In the genomic region with DNA sequence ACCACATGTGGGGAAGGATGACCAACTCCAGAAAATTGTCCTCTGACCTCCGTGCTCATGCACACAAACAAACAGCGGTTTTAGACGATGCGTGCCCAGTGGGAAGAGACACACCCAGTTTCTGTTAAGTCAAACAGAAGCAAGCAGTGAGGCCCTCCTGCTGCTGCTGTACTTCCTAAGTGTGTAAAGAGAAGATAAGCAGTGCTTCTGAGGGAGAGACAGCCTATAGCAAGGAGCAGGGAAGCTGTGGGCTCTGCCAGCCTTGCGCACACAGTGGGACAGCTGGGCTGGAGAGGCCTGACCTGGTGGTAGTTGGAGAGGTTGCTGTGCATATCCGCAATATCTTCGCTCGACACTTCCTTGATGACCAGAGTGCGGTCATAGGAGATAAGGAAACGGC, we compare ENCODE assay signal across 17 mouse cellular contexts. TPM values are rescaled to one million over a fixed set of nuclear protein-coding genes. Genes with fewer than 3 reads are reported as not detected.
DNase-seq lines count a peak whose midpoint lies in the region; ATAC-seq and TF ChIP-seq lines count a peak whose summit lies in the region.
"Had no signal": no experiment of that assay in that cellular context is flagged by ENCODE, and none has a peak within 500 bp of the region (broad histone marks: within the 10 kb centered on the region; RNA-seq: fewer than 3 reads in every experiment).

No protein-coding gene starts in this region.

- no peak overlapping the region for H3K4me3 ChIP-seq in lung, postnatal 0 days (ENCODE audit: low read depth, low read length)
- peak overlapping the region; percentile 37 for H3K4me3 ChIP-seq in liver, embryonic 11.5 days (ENCODE audit: low read depth, low read length)
- H3K4me3 ChIP-seq in stomach, embryonic 15.5 days (replicated peaks): no peak overlapping the region
- H3K4me3 ChIP-seq in forebrain, embryonic 12.5 days (replicated peaks): no peak overlapping the region
- no peak overlapping the region for H3K4me3 ChIP-seq in forebrain, postnatal 0 days (ENCODE audit: low read depth, low read length)
- H3K4me3 ChIP-seq: neural tube, embryonic 13.5 days had no signal

- no peak overlapping the region for H3K4me2 ChIP-seq in lung, postnatal 0 days (replicated peaks; ENCODE audit: low read depth, low read length)
- H3K4me2 ChIP-seq in liver, embryonic 11.5 days: peak overlapping the region; percentile 65
- H3K4me2 ChIP-seq in stomach, embryonic 15.5 days: no peak overlapping the region
- H3K4me2 ChIP-seq in forebrain, embryonic 12.5 days: no peak overlapping the region
- H3K4me2 ChIP-seq in forebrain, postnatal 0 days (ENCODE audit: low read depth): no peak overlapping the region
- H3K4me2 ChIP-seq: neural tube, embryonic 13.5 days had no signal

- DNase-seq in lung, postnatal 0 days (ENCODE audit: low spot score): no peak
- DNase-seq in lung, postnatal 36 days: no peak
- peak; percentile 83 for DNase-seq in c-Kit-positive CD71-positive TER-119-positive erythroid progenitor cells, embryonic 14.5 days (ENCODE audit: low spot score)
- DNase-seq in liver, embryonic 11.5 days (ENCODE audit: low spot score): peak; percentile 66
- no peak for DNase-seq in thymus, postnatal 36 days
- no peak for DNase-seq in forebrain, postnatal 0 days
- DNase-seq: cerebellum, adult 8-10 months; heart, postnatal 14 days; kidney, postnatal 4 days; layer of hippocampus, postnatal 36 days; lung, postnatal 4 days; retina, postnatal 1 day had no signal

- WGBS in lung, postnatal 0 days: 60% methylated on average over 10 of the region's 10 CpGs
- 38% methylated on average over 10 of the region's 10 CpGs for WGBS in liver, embryonic 11.5 days
- 72% methylated on average over 10 of the region's 10 CpGs for WGBS in stomach, embryonic 15.5 days
- 92% methylated on average over 10 of the region's 10 CpGs for WGBS in forebrain, embryonic 12.5 days
- WGBS in forebrain, postnatal 0 days: 94% methylated on average over 10 of the region's 10 CpGs

- no peak for TF ChIP-seq CTCF in lung, postnatal 0 days (IDR thresholded peaks at IDR 0.05)
- no peak for TF ChIP-seq CTCF in forebrain, postnatal 0 days (IDR thresholded peaks at IDR 0.05; ENCODE audit: low read depth)

- peaks cover 19% of the 10 kb centered on the region for H3K36me3 ChIP-seq in lung, postnatal 0 days (ENCODE audit: insufficient read depth, low read length)
- peaks cover 36% of the 10 kb centered on the region for H3K36me3 ChIP-seq in liver, embryonic 11.5 days (ENCODE audit: control insufficient read depth, insufficient read depth, low read length)
- peaks cover 20% of the 10 kb centered on the region for H3K36me3 ChIP-seq in stomach, embryonic 15.5 days
- peaks cover 69% of the 10 kb centered on the region for H3K36me3 ChIP-seq in forebrain, embryonic 12.5 days (replicated peaks)
- peaks cover 47% of the 10 kb centered on the region for H3K36me3 ChIP-seq in forebrain, postnatal 0 days (ENCODE audit: insufficient read depth)

- no peaks in the 10 kb centered on the region; the same call in 1 of the 2 replicates for H3K4me1 ChIP-seq in lung, postnatal 0 days (ENCODE audit: insufficient read depth, low read depth, low read length)
- peaks cover 49% of the 10 kb centered on the region for H3K4me1 ChIP-seq in liver, embryonic 11.5 days (replicated peaks; ENCODE audit: control insufficient read depth, insufficient read depth, low read length)
- peaks cover 11% of the 10 kb centered on the region for H3K4me1 ChIP-seq in stomach, embryonic 15.5 days
- H3K4me1 ChIP-seq in forebrain, embryonic 12.5 days: peaks cover 6% of the 10 kb centered on the region
- H3K4me1 ChIP-seq in forebrain, postnatal 0 days (ENCODE audit: insufficient read depth): peaks cover 6% of the 10 kb centered on the region

- no peak overlapping the region for H3K9ac ChIP-seq in lung, postnatal 0 days (replicated peaks; ENCODE audit: low read depth)
- peak overlapping the region; percentile 74 for H3K9ac ChIP-seq in liver, embryonic 11.5 days (ENCODE audit: low read depth, low read length)
- H3K9ac ChIP-seq in stomach, embryonic 15.5 days: no peak overlapping the region
- H3K9ac ChIP-seq in forebrain, embryonic 12.5 days: no peak overlapping the region
- H3K9ac ChIP-seq in forebrain, postnatal 0 days: no peak overlapping the region
- H3K9ac ChIP-seq: neural tube, embryonic 13.5 days had no signal

- H3K9me3 ChIP-seq in lung, postnatal 0 days (ENCODE audit: low read length): no peaks in the 10 kb centered on the region
- no peaks in the 10 kb centered on the region for H3K9me3 ChIP-seq in liver, embryonic 11.5 days (ENCODE audit: control insufficient read depth, low read length)
- no peaks in the 10 kb centered on the region for H3K9me3 ChIP-seq in stomach, embryonic 15.5 days
- H3K9me3 ChIP-seq in forebrain, embryonic 12.5 days: no peaks in the 10 kb centered on the region
- no peaks in the 10 kb centered on the region for H3K9me3 ChIP-seq in forebrain, postnatal 0 days (ENCODE audit: low read length)
- H3K9me3 ChIP-seq: neural tube, embryonic 13.5 days had no signal

- H3K27me3 ChIP-seq in lung, postnatal 0 days (replicated peaks; ENCODE audit: insufficient read depth, low read length): no peaks in the 10 kb centered on the region
- H3K27me3 ChIP-seq in liver, embryonic 11.5 days (replicated peaks; ENCODE audit: control insufficient read depth, insufficient read depth, low read length): no peaks in the 10 kb centered on the region
- no peaks in the 10 kb centered on the region for H3K27me3 ChIP-seq in stomach, embryonic 15.5 days (replicated peaks)
- no peaks in the 10 kb centered on the region for H3K27me3 ChIP-seq in forebrain, embryonic 12.5 days
- no peaks in the 10 kb centered on the region for H3K27me3 ChIP-seq in forebrain, postnatal 0 days (ENCODE audit: insufficient read depth, low read length)
- H3K27me3 ChIP-seq: neural tube, embryonic 13.5 days had no signal

- TF ChIP-seq EP300 in lung, postnatal 0 days (IDR thresholded peaks at IDR 0.05): no peak

- ATAC-seq in lung, postnatal 0 days: peak; percentile 51
- peak; percentile 93 for ATAC-seq in liver, embryonic 11.5 days (replicated peaks; ENCODE audit: low FRiP score)
- ATAC-seq in stomach, embryonic 15.5 days (ENCODE audit: insufficient read depth, low FRiP score, low read depth): peak; percentile 92
- no peak for ATAC-seq in forebrain, embryonic 12.5 days (ENCODE audit: low FRiP score)
- ATAC-seq in forebrain, postnatal 0 days: no peak
- ATAC-seq: inflammation-experienced regulatory T-cells, adult 6 months; midbrain, embryonic 16.5 days had no signal

- H3K27ac ChIP-seq in lung, postnatal 0 days (ENCODE audit: low read length): no peak overlapping the region
- peak overlapping the region; percentile 100 for H3K27ac ChIP-seq in liver, embryonic 11.5 days (ENCODE audit: low read depth, low read length)
- H3K27ac ChIP-seq in stomach, embryonic 15.5 days: no peak overlapping the region; the same call in 1 of the 2 replicates
- H3K27ac ChIP-seq in forebrain, embryonic 12.5 days: no peak overlapping the region
- H3K27ac ChIP-seq in forebrain, postnatal 0 days (ENCODE audit: low read depth, low read length): no peak overlapping the region
- H3K27ac ChIP-seq: neural tube, embryonic 13.5 days had no signal

RNA-seq across cellular contexts. Expression of a gene that starts 6.0 kb away (rescaled TPM):
- 31.0 and 35.1 TPM in 2 replicates for polyA plus RNA-seq in lung, postnatal 0 days (2015; fragmentation: Nextera tagmentation; extraction: Ambion mirVana)
- polyA plus RNA-seq in liver, embryonic 11.5 days (2014; fragmentation: Nextera tagmentation; extraction: Ambion mirVana): 43.1 and 43.4 TPM in 2 replicates
- polyA plus RNA-seq in stomach, embryonic 15.5 days (2015; fragmentation: Nextera tagmentation; extraction: Ambion mirVana): 29.9 and 32.3 TPM in 2 replicates
- polyA plus RNA-seq in forebrain, embryonic 12.5 days (2016; fragmentation: Nextera tagmentation; extraction: Ambion mirVana): 19.4 and 20.2 TPM in 2 replicates
- 21.5 and 23.3 TPM in 2 replicates for total RNA-seq in forebrain, postnatal 0 days (2014; rRNA removed)
- 17.8 and 20.1 TPM in 2 replicates for polyA plus RNA-seq in forebrain, postnatal 0 days (2015; fragmentation: Nextera tagmentation; extraction: Ambion mirVana)

RNA-seq across cellular contexts. Expression of a gene that starts 9.8 kb away (rescaled TPM):
- polyA plus RNA-seq in lung, postnatal 0 days (2015; fragmentation: Nextera tagmentation; extraction: Ambion mirVana): 47.5 and 47.8 TPM in 2 replicates
- polyA plus RNA-seq in liver, embryonic 11.5 days (2014; fragmentation: Nextera tagmentation; extraction: Ambion mirVana): 64.0 and 70.8 TPM in 2 replicates
- polyA plus RNA-seq in stomach, embryonic 15.5 days (2015; fragmentation: Nextera tagmentation; extraction: Ambion mirVana): 90.4 and 106 TPM in 2 replicates
- 170 and 172 TPM in 2 replicates for polyA plus RNA-seq in forebrain, embryonic 12.5 days (2016; fragmentation: Nextera tagmentation; extraction: Ambion mirVana)
- 198 and 245 TPM in 2 replicates for total RNA-seq in forebrain, postnatal 0 days (2014; rRNA removed)
- 175 and 178 TPM in 2 replicates for polyA plus RNA-seq in forebrain, postnatal 0 days (2015; fragmentation: Nextera tagmentation; extraction: Ambion mirVana)

RNA-seq across cellular contexts. Expression of a gene that starts 15.5 kb away (rescaled TPM):
- polyA plus RNA-seq in lung, postnatal 0 days (2015; fragmentation: Nextera tagmentation; extraction: Ambion mirVana): 27.9 and 37.1 TPM in 2 replicates
- 28.3 and 30.2 TPM in 2 replicates for polyA plus RNA-seq in liver, embryonic 11.5 days (2014; fragmentation: Nextera tagmentation; extraction: Ambion mirVana)
- polyA plus RNA-seq in stomach, embryonic 15.5 days (2015; fragmentation: Nextera tagmentation; extraction: Ambion mirVana): 65.9 and 69.9 TPM in 2 replicates
- 32.3 and 36.4 TPM in 2 replicates for polyA plus RNA-seq in forebrain, embryonic 12.5 days (2016; fragmentation: Nextera tagmentation; extraction: Ambion mirVana)
- 45.4 and 61.3 TPM in 2 replicates for total RNA-seq in forebrain, postnatal 0 days (2014; rRNA removed)
- polyA plus RNA-seq in forebrain, postnatal 0 days (2015; fragmentation: Nextera tagmentation; extraction: Ambion mirVana): 14.8 and 16.9 TPM in 2 replicates

RNA-seq across cellular contexts. Expression of a gene that starts 24.9 kb away (rescaled TPM):
- 1.0 and 1.1 TPM in 2 replicates for polyA plus RNA-seq in lung, postnatal 0 days (2015; fragmentation: Nextera tagmentation; extraction: Ambion mirVana)
- 3.6 and 5.2 TPM in 2 replicates for polyA plus RNA-seq in liver, embryonic 11.5 days (2014; fragmentation: Nextera tagmentation; extraction: Ambion mirVana)
- 1.1 and 1.3 TPM in 2 replicates for polyA plus RNA-seq in stomach, embryonic 15.5 days (2015; fragmentation: Nextera tagmentation; extraction: Ambion mirVana)
- polyA plus RNA-seq in forebrain, embryonic 12.5 days (2016; fragmentation: Nextera tagmentation; extraction: Ambion mirVana): 0.86 and 2.2 TPM in 2 replicates
- total RNA-seq in forebrain, postnatal 0 days (2014; rRNA removed): 0.10 TPM in 1 of 2 replicates, not detected in the other
- polyA plus RNA-seq in forebrain, postnatal 0 days (2015; fragmentation: Nextera tagmentation; extraction: Ambion mirVana): 0.80 and 1.1 TPM in 2 replicates

RNA-seq across cellular contexts. Expression of a gene that starts 40.3 kb away (rescaled TPM):
- polyA plus RNA-seq in lung, postnatal 0 days (2015; fragmentation: Nextera tagmentation; extraction: Ambion mirVana): 9.1 and 9.6 TPM in 2 replicates
- 21.6 and 26.3 TPM in 2 replicates for polyA plus RNA-seq in liver, embryonic 11.5 days (2014; fragmentation: Nextera tagmentation; extraction: Ambion mirVana)
- 29.4 and 31.4 TPM in 2 replicates for polyA plus RNA-seq in stomach, embryonic 15.5 days (2015; fragmentation: Nextera tagmentation; extraction: Ambion mirVana)
- polyA plus RNA-seq in forebrain, embryonic 12.5 days (2016; fragmentation: Nextera tagmentation; extraction: Ambion mirVana): 13.3 and 14.7 TPM in 2 replicates
- 87.9 and 94.4 TPM in 2 replicates for total RNA-seq in forebrain, postnatal 0 days (2014; rRNA removed)
- 87.3 and 87.8 TPM in 2 replicates for polyA plus RNA-seq in forebrain, postnatal 0 days (2015; fragmentation: Nextera tagmentation; extraction: Ambion mirVana)

Comparison
In these comparisons a context has a peak if more than half of its experiments do, and no peak if none do; other contexts are left out.
1. ATAC-seq: peak in lung, postnatal 0 days (single experiment), liver, embryonic 11.5 days (single experiment) and stomach, embryonic 15.5 days (single experiment); none in forebrain, embryonic 12.5 days (single experiment) and forebrain, postnatal 0 days (single experiment).
2. DNase-seq: peak in c-Kit-positive CD71-positive TER-119-positive erythroid progenitor cells, embryonic 14.5 days (single experiment) and liver, embryonic 11.5 days (single experiment); none in lung, postnatal 0 days (single experiment), lung, postnatal 36 days (single experiment), thymus, postnatal 36 days (0 of 2) and forebrain, postnatal 0 days (single experiment).